Mouse (Mus musculus) neural tube, embryonic 11.5 days (tissue): ENCODE data around the gene Cpne5. TPM values are rescaled to one million over a fixed set of nuclear protein-coding genes. Genes with fewer than 3 reads are reported as not detected.
A peak's percentile ranks its signal among the peaks of the same experiment; 100 is the strongest.
"Not testable (repeated sequence)": the region's sequence is repeated elsewhere in the genome, so short reads cannot be mapped to it uniquely, and the experiment has no call there.

Experiments used
- ATAC-seq: fragments of 200-750 bp; cut with Nextera tagmentation; 2 replicates; pipeline ENCODE4 v1.8.0; 2017; ENCODE audit warnings: moderate number of reproducible peaks, mild to moderate bottlenecking, moderate TSS enrichment, moderate library complexity; ENCODE audit not compliant: insufficient read depth, low FRiP score, low TSS enrichment
- DNase-seq: peaks from one replicate; pipeline ENCODE4 v3.0.0-alpha.2; 2015; ENCODE audit warnings: low spot score
- H3K27ac ChIP-seq: fragments of 300-500 bp; sonication (generic); 2 replicates; pipeline ENCODE4 v1.5.1; 2014; ENCODE audit warnings: low read depth, mild to moderate bottlenecking, low read length
- H3K27me3 ChIP-seq: fragments of 300-500 bp; sonication (generic); 2 replicates; pipeline ENCODE4 v1.6.1; 2014; ENCODE audit warnings: mild to moderate bottlenecking, low read length, mixed read lengths; ENCODE audit not compliant: control insufficient read depth, insufficient read depth
- H3K36me3 ChIP-seq: fragments of 300-500 bp; sonication (generic); 2 replicates; pipeline ENCODE4 v1.6.1; 2014; ENCODE audit warnings: mild to moderate bottlenecking, low read length, moderate library complexity, mixed read lengths; ENCODE audit not compliant: control insufficient read depth, insufficient read depth
- H3K4me1 ChIP-seq: fragments of 300-500 bp; sonication (generic); 2 replicates; pipeline ENCODE4 v1.6.1; 2014; ENCODE audit warnings: low read length, mixed read lengths; ENCODE audit not compliant: control insufficient read depth, insufficient read depth
- H3K4me2 ChIP-seq: fragments of 300-500 bp; sonication (generic); 2 replicates; pipeline ENCODE4 v1.6.1; 2014; ENCODE audit warnings: low read depth, mild to moderate bottlenecking, moderate library complexity
- H3K4me3 ChIP-seq: fragments of 300-500 bp; sonication (generic); 2 replicates; pipeline ENCODE4 v1.5.1; 2014; ENCODE audit warnings: low read depth, low read length
- H3K9ac ChIP-seq: fragments of 300-500 bp; sonication (generic); 2 replicates; pipeline ENCODE4 v1.6.1; 2014; ENCODE audit warnings: mild to moderate bottlenecking, low read length
- H3K9me3 ChIP-seq: fragments of 300-500 bp; sonication (generic); 2 replicates; pipeline ENCODE4 v1.6.1; 2016; ENCODE audit warnings: low read length; ENCODE audit not compliant: control insufficient read depth
- WGBS: fragments of 180-500 bp; shearing (Covaris S2); extraction: QIAGEN DNeasy Blood & Tissue Kit; methylation state at CpG from one replicate; pipeline ENCODE4 v1.1.7; 2014; 5-methylcytosine and 5-hydroxymethylcytosine counted together
- polyA plus RNA-seq: library from polyadenylated mRNA; unstranded; fragments of >200 nt; fragmentation: Nextera tagmentation; extraction: Ambion mirVana; gene quantifications from 2 replicates; pipeline ENCODE4 v1.2.1, GENCODE M21; 2014

Gene Cpne5
- polyA plus RNA-seq, 1 experiment from 2014 or later = 3.3 TPM

DNA sequence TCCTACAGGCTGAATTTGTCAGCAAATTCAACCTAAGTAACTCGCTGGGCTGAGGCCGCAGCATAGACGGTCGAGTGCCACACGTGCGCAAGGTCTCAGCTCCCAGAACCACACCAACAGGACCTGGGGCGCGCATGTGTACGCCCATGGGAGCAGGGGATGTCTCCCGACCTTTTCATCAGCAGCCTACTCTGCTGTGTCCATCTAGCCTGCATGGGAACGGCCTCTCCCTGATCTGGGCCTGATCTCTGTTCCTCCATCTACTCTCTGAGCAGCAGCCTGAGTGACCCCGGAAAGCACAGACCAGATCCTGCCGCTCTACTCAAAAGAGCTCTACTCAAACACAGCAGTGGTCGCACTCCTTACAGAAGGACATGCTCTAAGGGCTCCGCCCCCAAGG, 22.5 kb upstream of the Cpne5 start:
- no peak overlapping the region for H3K27ac ChIP-seq
- ATAC-seq (no peak), DNase-seq (no peak)
- no peaks in the 10 kb centered on the region for H3K9me3 ChIP-seq
- H3K9ac ChIP-seq = no peak overlapping the region
- H3K36me3 ChIP-seq = peaks cover 15% of the 10 kb centered on the region
- H3K4me2 ChIP-seq = no peak overlapping the region
- H3K27me3 ChIP-seq = no peaks in the 10 kb centered on the region
- WGBS = 89% methylated on average over 15 of the region's 15 CpGs
- peaks cover 13% of the 10 kb centered on the region for H3K4me1 ChIP-seq
- H3K4me3 ChIP-seq = no peak overlapping the region

GRCm38 (mm10) chr17:29259489-29259888, 21.5 kb upstream of the Cpne5 start:
- ATAC-seq (peak; percentile 64; the same call in 1 of the 2 replicates), DNase-seq (peak; percentile 84)
- 5% methylated on average over 3 of the region's 3 CpGs for WGBS
- no peaks in the 10 kb centered on the region for H3K27me3 ChIP-seq
- H3K9me3 ChIP-seq = no peaks in the 10 kb centered on the region
- H3K27ac ChIP-seq = no peak overlapping the region
- peaks cover 15% of the 10 kb centered on the region for H3K36me3 ChIP-seq
- peaks cover 11% of the 10 kb centered on the region for H3K4me1 ChIP-seq
- no peak overlapping the region for H3K9ac ChIP-seq
- no peak overlapping the region for H3K4me2 ChIP-seq
- H3K4me3 ChIP-seq = no peak overlapping the region

DNA sequence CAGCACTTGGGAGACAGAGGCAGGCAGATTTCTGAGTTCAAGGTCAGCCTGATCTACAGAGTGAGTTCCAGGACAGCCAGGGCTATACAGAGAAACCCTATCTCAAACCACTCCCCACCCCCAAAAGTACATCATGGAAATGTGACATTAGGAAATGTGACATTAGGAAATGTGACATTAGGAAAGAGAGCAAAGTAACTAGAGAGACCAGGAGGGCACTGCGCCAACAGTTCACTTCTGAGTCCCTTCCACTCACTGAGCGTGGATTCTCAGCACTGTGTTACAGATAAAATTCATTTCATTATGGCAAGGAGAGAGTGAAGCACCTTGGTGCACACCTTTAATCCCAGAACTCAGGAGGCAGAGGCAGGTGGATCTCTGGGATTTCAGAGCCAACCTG, 21.0 kb upstream of the Cpne5 start:
- no peaks in the 10 kb centered on the region for H3K9me3 ChIP-seq
- peaks cover 15% of the 10 kb centered on the region for H3K36me3 ChIP-seq
- no peak overlapping the region for H3K4me3 ChIP-seq
- H3K4me2 ChIP-seq = no peak overlapping the region
- 97% methylated on average over 2 of the region's 2 CpGs for WGBS
- no peak for DNase-seq
- peaks cover 7% of the 10 kb centered on the region for H3K4me1 ChIP-seq
- no peak overlapping the region for H3K27ac ChIP-seq
- no peak overlapping the region for H3K9ac ChIP-seq
- no peaks in the 10 kb centered on the region for H3K27me3 ChIP-seq
- ATAC-seq = no peak

GRCm38 (mm10) chr17:29258025-29258558, 20.1 kb upstream of the Cpne5 start:
- Histone ChIP-seq H3K27me3 (no peaks in the 10 kb centered on the region), H3K36me3 (peaks cover 15% of the 10 kb centered on the region), H3K9ac (no peak overlapping the region), H3K9me3 (no peaks in the 10 kb centered on the region), H3K27ac (no peak overlapping the region), H3K4me2 (no peak overlapping the region), H3K4me1 (peaks cover 5% of the 10 kb centered on the region), H3K4me3 (no peak overlapping the region)
- ATAC-seq (no peak), DNase-seq (no peak)
- WGBS = 83% methylated on average over 10 of the region's 10 CpGs

DNA sequence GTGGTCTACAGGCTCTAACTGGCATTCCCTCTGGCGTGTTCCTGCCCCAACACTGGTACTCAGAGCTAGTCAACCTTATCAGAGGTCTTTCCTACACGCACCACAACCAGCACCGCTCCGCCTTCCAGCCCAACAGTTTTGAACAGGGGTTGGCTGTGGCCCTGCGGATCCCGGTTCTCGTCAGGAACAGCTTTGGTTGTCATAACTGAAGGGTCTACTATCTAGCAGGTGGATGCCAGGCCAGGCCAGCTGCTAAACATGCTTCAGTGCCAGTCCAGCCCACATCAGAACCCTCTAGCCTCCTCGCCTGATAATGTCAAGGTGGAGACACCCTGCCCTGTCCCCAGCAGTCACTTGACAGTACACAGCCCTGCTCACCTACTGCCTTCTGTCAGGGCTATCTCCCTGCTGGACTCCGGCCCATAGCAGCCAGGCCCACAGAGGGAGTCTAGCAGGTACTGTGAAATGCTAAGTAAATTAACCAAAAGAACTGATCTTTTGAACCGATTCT, 19.1 kb upstream of the Cpne5 start:
- no peaks in the 10 kb centered on the region for H3K27me3 ChIP-seq
- H3K9ac ChIP-seq = no peak overlapping the region
- no peaks in the 10 kb centered on the region for H3K4me1 ChIP-seq
- H3K4me2 ChIP-seq = no peak overlapping the region
- 96% methylated on average over 10 of the region's 10 CpGs for WGBS
- H3K4me3 ChIP-seq = no peak overlapping the region
- peaks cover 15% of the 10 kb centered on the region for H3K36me3 ChIP-seq
- DNase-seq (no peak), ATAC-seq (no peak)
- no peaks in the 10 kb centered on the region for H3K9me3 ChIP-seq
- H3K27ac ChIP-seq = no peak overlapping the region

DNA sequence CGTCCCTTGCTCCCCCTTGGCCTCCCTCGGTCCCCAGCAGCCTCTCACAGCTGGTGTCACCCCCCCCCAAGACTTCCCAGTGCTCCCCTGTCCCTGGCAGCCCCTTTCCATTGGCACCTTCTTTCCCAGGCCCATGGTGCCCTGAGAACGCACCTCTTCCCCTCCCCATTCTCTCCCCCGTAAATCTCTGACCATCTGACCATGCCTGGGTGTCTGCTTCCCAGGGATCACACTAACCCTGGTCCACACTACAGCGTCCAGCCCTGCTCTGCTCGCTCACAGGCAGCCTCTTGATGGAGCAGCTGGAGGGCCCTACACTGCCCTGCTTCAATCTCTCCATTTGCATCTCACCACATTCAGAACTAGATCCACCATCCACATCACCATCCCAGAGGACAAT, 18.5 kb upstream of the Cpne5 start:
- Histone ChIP-seq H3K9me3 (no peaks in the 10 kb centered on the region), H3K4me2 (no peak overlapping the region), H3K36me3 (peaks cover 15% of the 10 kb centered on the region), H3K4me1 (no peaks in the 10 kb centered on the region), H3K4me3 (no peak overlapping the region), H3K27me3 (no peaks in the 10 kb centered on the region), H3K9ac (no peak overlapping the region), H3K27ac (no peak overlapping the region)
- WGBS = 85% methylated on average over 6 of the region's 6 CpGs
- no peak for DNase-seq
- no peak for ATAC-seq

- not testable (repeated sequence) for H3K4me3 ChIP-seq
- WGBS = 89% methylated on average over 6 of the region's 6 CpGs
- peaks cover 16% of the 10 kb centered on the region for H3K36me3 ChIP-seq
Measured at GRCm38 (mm10) chr17:29254784-29255183, 16.8 kb upstream of the Cpne5 start.

DNA sequence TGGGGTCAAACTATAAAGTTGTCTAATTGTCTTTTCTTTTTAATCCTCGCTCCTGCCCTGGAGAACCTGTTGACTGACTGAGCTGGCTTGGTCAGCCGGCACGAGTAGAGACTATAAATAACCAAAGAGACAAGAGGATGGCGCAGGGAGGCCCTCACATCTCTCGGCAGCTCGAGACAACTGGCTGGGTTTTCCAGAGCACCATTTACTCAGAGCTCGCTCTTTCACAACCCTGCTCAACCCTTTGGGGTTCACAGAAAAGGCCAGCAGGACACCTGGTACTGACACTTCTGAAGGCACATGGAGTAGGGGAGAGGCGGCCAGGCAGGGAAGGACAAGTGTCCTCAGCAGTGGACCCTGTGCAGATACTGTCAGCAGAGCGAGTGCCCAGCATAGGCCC, 15.7 kb upstream of the Cpne5 start:
- peaks cover 16% of the 10 kb centered on the region for H3K36me3 ChIP-seq
- WGBS = 70% methylated on average over 9 of the region's 9 CpGs
- H3K9ac ChIP-seq = no peak overlapping the region
- DNase-seq (no peak), ATAC-seq (no peak)
- no peak overlapping the region for H3K4me3 ChIP-seq
- H3K9me3 ChIP-seq = no peaks in the 10 kb centered on the region
- H3K4me2 ChIP-seq = no peak overlapping the region
- H3K4me1 ChIP-seq = no peaks in the 10 kb centered on the region
- H3K27me3 ChIP-seq = no peaks in the 10 kb centered on the region
- H3K27ac ChIP-seq = no peak overlapping the region

More at GRCm38 (mm10) chr17:29254784-29255183, 16.8 kb upstream of the Cpne5 start:
- H3K9ac ChIP-seq, H3K27ac ChIP-seq, ATAC-seq, H3K4me1 ChIP-seq, H3K9me3 ChIP-seq, H3K27me3 ChIP-seq, DNase-seq, H3K4me2 ChIP-seq: not testable (repeated sequence)

DNA sequence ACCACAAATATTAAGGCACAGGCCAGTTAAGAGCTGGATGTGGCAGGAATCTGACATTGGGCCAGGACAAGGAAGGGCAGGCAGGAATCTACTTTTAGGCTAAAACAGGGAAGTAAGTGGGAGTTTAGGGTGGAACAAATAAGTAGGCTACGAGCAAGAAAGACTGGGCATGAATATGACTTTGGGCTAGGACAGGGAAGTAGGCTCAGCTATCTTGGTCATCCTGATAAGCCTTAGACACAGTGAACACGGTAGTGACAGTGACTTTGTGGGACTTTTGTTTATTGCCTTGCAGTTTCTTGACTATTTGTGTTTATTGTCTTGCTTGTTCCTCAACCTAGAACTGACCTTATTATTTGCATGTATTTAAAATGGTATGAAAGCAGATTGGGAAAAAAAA, 15.3 kb upstream of the Cpne5 start:
- no peak overlapping the region for H3K27ac ChIP-seq
- peaks cover 13% of the 10 kb centered on the region for H3K36me3 ChIP-seq
- ATAC-seq = no peak
- 95% methylated on average over 2 of the region's 2 CpGs for WGBS
- H3K27me3 ChIP-seq = no peaks in the 10 kb centered on the region
- no peaks in the 10 kb centered on the region for H3K4me1 ChIP-seq
- H3K4me3 ChIP-seq = no peak overlapping the region
- no peaks in the 10 kb centered on the region for H3K9me3 ChIP-seq
- H3K9ac ChIP-seq = no peak overlapping the region
- no peak overlapping the region for H3K4me2 ChIP-seq
- DNase-seq = no peak
